Mouse (Mus musculus): ENCODE results near the gene Dennd1a.

Gene Dennd1a

DNA sequence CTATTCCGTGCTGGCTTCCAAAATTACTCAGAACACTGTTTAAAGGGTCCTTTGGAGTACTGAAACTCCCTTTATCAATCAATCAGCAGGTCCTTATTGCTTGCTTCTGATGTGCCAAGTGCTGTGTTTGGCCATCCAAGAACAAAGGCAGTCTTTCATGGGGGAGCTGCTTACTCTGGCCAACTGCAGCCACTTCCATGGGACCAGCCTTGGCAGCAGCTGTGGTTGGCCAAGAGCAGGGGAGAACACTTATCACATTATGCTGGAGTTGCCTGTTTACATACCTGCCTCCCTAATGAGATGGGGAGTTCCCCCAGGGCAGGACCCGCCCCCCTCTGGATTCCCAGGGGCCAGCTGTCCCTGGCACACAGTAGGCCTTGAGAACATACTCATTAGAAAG, 432.0 kb downstream of the Dennd1a start:
- no peak for DNase-seq

DNA sequence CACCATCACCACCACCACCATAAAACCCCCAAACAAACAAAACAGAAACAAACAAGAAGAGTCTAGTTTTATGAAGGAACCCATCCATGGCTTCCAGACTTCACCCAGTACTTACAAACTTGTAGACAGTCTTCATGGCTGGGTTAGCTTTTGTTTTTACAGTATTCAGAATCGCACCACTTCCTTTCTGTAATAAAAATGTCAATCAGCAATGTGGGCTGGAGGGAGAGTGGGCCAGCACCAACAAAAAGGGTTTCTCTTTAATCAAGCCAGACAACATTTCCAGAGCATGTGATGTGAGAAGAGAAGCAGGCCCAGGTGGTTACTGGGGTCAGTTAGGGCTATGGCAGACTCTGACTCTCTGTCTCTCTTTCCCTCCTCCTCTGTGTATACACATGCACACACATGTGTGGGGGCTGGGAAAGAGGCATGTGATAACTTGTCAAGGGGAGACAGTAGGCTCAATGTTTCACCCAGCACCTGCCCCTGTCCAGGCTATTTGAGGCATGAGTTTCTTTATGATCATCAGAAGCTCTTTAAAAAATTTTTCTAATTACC, 433.2 kb downstream of the Dennd1a start:
- no peak for DNase-seq

DNA sequence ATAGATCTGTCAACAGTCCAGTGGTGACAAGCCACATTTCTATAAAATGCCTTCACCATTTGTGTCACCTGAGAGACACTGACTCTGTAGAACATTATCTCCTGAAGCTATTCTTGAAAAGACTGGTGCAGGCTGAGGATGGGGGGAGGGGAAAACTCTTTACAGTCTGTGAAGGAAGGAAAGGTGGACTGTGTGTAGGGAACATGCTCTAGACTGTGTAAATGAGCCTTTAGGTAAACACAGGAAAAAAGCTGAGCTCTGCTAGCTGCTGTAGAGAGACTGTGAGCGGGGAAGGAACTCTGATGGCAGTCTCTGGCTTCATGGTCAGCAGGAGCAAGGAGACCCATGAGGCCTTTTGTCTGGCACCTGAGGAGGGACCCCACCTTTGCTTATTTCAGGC, 436.6 kb downstream of the Dennd1a start:
- DNase-seq = no peak

DNA sequence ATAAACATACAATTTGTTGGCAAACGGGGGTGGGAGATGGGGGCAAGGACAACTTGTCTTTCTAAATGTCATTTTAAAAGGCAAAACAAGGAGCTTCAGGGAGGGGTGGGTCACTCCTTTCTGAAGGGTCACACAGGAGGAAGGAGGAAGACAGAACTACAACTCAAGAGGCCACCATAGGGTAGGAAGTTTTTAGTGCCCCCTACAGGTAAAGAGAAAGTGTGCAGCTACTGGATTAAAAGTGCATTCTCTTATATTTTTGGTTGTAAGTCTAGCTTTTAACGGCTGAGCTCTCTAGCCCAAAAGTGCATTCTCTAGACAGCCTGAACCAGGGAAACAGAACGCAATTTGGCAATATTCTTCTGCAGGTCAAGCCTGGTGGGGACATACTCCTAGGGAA, 437.8 kb downstream of the Dennd1a start:
- no peak for DNase-seq

DNA sequence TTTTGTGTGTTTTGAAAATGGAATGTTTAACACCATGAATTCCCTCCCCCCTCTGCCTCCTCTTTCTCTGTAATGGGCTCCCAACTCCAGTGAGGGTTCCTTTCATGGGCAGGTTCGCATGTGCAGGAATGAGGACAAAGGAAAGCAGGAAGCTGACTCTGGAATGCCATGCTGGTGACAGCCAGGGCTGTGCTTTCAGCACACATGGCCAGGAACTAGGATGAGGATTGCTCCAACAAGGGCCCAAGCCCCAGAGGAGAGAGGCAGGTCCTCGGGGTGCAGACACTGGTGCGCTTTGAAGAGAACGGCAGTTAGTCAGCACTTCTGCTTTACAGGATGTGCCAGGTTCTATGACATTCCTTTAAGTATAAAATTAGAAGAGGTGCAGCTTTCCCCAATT, 444.5 kb downstream of the Dennd1a start:
- DNase-seq = no peak

DNA sequence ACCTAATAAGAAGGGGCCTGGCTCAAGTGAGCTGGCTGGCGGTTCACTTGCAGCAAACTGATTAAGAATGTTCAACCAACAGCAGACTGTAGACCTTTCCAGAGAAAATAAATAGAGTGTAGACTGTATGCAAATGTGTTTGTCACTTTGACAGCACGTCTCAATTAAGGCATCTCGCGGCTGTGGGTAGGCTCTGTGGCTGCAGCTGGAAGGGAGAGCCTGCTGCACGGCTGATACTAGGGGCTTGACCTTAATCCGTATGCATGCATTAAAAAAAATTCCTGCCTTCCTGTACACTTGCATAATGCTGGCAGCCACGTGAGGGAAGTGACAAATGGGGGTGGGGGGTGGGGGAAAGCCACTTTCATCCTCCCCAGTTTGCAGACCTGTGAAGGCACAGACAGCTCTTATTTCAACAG, 445.0 kb downstream of the Dennd1a start:
- no peak for DNase-seq

DNA sequence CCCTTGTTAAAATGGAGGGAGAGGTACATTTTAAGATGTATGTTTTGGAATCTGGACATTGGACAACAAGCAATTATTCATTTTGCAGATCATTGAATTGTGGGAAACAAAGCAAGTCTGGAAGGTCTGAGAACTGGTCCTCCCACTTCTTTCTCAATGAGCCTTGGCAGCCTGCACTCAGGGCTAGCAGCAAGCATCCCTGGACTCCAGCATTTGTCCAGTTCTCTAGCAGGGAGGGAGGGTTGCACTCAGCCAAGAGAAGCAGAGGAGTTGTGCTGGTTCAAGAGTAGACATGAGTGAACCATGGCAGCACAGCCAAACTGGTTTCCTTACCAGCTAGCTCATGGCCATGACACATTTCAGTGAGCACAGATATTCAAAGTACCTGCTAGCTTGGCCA, 447.3 kb downstream of the Dennd1a start:
- DNase-seq = no peak

DNA sequence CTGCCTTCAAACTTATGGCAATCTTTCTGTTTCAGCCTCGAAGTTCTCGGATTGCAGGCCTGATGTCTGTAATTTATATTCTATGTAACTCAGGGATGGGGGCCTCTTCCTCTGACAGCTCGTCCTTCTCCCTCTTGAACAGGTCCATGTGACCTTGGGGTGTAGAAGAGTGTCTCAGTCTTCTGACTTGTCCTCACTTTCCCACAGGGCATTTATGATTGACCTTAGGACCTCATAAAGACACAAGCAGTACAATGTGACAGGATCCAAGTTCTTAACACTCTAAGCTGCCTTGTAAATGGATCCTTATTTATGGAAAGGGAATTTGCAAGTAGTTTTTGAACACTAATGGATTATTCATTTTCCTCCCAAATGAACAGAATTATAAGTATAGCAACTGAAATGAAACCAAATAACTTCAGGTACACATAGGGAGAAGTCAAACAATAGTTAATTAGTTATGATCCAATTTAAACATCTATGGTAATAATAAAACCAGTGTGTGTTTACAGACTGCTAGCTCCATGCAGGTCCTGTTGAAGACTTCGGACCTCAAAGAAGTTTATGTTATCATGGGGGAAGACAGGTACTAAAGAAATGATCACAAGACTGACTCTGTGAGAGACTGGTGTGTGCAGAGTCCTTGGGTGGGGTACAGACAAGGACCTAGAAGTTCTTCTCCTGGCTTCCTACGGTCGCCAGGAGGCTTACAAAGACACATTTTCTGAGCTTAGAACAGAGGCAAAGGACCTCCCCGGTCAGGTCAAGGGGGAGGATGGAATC, 448.8 kb downstream of the Dennd1a start:
- no peak for DNase-seq

DNA sequence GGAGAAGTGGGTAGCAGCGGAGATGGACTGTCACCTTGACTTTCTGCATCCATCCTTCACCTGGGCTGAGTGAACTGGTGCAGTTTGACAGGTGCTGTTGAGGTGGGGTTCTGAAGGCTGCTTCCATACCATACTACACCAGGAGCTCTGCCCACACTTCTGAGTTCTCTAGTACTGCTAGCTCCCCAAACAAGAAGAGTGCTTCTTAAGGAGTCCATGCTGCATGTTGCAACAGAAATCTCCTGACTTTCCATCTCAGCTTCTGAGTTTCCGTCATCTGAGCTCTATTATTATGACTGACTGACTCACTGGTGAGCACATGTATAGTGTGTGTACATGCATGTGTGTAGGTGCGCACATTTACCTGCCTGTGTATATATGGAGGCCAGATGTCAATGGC, 449.6 kb downstream of the Dennd1a start:
- DNase-seq = no peak

DNA sequence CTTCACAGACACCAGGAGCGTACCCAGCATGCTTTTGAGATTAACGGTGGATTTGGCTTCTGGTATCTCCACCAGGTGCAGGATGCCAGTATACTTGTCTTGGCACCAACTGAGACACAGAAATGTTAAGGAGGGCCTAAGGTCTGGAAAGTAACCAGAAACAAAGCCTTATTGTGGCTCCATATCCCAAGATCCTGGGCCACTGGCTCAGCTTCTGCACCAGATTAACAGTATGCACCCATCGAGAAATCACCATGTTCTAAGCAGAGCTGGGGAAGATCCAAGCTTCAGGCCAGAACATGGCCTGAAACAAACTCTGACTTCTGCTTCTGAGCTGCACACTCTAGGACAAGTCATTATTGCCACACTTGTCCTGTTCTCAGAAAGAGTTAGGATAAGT, 450.3 kb downstream of the Dennd1a start:
- DNase-seq = no peak

DNA sequence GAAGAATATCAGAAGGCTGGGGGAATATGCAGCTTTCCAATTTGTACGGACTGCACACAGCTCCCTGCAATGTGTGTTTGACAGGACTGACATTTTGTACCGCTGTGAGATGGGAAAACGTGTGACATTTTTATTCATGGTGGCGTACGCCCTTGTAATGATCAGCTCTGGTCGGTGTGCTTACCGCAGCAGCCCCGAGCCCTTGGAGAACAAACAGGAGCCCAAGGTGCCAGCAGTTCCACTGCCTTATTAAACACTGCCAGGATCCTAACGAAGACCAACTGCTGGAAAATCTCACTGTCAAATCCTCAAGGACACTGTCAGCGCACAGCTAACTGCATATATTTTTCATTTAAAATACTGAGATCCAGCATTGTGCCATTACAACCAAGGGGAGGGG, 454.9 kb downstream of the Dennd1a start:
- DNase-seq = no peak

DNA sequence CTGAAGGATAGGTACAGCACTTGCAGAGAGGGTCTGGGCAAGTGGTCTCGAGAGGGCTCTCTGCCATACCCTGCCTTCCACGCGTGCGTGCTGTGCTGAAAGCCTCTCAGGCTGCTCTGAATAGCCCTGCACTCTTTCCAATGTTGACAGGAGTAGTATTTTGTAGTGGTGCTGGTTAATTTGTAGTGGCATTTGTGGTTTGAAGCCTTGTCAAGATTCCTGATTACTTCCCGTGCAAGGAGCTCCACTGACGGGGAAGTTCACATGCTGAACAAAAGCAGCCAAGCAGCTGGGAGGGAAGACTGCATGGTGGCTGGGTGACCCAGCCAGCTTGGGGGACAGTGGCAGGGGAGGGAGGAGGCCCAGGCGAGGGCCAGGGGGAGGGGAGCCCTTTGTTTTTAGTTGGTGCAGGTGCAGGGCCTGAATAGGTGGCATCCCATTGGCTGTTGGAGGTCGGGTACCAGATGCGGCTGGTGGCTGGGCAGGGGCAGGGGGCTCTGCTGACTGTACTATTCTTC, 457.4 kb downstream of the Dennd1a start:
- no peak for DNase-seq

DNA sequence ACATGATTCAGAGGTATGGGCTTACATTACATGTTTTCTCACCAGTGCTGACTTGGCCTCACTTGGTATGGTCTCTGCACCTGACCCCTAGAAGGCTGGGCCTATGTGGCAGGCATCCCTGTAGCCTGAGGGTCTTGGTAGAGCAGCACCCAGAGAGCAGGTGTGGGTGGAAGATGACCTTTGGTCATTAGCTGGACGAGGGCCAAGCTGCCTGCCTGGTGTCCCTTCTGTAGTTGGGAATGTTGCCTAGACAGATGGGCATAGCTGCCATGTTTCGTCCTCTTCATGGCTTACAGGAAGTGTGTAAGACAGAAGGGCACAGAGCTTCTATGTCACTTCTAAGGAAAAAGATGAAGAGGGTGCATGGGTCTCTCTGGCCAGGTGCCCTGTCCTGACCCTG, 463.4 kb downstream of the Dennd1a start:
- DNase-seq = no peak

DNA sequence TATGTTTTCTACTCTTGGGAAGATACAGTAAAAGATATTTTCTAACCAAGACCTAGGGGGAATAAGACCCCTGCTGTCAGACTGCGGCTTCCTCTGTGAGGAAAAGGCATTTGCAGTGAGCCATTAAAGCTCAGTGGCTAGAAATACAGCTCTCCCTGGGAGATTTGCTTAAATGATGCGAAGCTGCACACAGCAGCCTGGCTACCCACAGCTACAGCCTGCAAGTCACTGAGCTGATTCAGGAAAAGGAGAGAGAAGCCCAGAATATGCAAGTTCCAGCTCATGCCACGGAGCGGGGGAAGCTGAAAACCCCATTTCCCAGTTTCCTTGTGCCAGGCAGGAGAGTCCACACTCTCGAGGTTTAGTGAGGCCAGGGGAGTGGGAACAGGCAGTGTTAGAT, 465.1 kb downstream of the Dennd1a start:
- no peak for DNase-seq

DNA sequence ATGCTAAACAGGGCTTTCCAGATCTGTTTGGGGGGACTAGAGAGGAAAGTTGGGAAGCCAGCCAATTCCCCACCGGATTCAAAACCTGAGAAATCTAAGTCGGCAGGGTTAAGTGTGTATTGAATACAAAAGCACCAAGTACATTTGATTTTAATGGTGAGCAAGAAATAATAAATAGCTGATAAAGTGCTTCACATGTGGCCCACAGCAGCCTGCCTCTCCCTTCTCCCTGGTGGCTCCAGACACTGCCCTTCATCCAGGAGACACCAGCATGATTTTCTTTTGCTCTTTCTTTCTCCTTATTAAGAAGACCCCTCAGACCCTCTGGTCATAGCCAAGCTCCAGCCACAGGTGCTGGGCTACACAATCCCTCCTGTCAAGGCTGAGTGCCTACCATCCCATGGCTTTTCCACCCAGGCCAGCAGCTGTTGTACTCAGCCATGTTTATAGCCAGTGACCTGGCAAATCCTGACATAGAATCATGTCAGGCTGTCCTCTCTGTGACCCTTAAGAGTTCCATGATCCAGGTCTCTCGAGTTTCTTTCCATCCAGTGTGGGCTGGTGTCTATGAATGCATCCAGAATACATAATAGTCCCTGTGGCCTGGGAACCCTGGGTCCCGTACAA, 467.6 kb downstream of the Dennd1a start:
- DNase-seq = no peak

DNA sequence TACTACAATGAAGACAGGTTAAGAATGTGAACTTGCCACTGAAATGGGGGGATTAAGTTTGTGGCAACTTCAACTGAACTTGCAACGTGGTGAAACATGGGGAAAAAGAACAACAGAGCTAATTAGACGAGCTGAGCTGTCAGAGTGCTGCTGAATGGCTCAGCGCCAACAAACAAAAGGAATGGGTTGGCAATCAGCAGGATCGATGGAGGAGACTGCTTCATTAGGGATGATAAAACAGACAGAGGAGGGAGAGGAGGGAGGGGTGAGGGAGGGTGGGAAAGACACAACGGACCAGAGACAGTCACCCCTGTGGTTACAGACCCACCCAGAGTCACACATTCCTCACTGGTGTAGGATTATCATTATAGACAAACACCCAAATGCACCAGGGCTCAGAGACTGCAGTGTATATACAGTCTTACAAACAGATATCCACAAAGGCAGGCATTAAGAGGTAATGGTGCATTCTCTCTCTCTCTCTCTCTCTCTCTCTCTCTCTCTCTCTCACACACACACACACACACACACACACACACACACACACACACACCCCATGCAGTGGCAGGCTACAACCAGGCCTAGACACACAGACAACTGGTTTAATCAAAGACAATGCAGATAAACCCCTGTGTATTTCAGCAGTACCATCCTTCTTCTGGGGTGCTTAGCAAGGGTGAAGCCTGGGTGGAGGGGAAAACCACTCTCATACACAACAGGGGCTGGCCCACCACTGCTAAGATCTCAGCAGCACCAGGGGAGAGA, 468.2 kb downstream of the Dennd1a start:
- DNase-seq = no peak

DNA sequence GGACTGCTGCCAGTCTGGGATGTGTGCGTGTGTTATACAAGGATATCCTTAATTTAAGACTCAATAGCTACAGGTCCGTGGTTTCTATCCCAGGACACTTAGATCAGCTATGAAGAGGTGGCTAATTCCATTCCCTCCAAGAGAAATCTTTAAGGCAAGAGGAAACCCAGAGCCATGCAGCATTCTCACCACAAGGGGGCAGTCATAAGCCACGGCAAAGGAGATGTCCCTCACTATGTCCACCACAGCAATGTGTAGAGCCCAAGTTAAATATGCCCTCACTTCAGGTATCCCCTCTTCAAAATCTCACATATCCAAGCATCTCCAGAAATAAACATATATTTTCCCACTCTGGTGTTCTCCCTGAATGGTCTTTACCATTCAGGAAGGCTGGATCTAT, 471.5 kb downstream of the Dennd1a start:
- DNase-seq = peak; percentile 66

DNA sequence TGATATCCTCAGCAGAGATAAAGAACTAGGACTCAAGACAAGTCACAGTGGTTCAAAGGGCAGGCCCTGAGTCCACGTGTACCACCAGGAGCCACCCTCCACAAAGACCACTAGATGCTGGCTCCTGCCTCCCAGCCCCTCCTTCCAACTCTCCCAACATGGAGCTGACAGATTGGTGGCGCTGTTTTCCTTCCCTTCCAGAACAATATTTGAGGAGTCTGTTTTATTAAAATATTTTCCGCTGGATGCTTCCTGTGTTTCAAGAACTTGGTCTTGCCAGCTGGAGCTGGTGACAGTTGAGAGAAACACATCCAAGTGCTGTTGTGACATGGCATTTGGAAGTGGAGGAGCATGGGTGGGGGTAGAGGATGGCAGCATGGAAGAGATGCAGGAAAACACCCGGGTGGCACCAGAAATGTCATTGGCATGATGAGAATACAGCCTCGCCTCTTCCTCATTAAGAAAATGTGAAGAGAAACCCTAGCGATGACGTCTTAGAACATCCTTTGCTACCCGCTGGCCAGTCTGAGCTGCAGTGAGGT, 472.3 kb downstream of the Dennd1a start:
- DNase-seq = no peak

DNA sequence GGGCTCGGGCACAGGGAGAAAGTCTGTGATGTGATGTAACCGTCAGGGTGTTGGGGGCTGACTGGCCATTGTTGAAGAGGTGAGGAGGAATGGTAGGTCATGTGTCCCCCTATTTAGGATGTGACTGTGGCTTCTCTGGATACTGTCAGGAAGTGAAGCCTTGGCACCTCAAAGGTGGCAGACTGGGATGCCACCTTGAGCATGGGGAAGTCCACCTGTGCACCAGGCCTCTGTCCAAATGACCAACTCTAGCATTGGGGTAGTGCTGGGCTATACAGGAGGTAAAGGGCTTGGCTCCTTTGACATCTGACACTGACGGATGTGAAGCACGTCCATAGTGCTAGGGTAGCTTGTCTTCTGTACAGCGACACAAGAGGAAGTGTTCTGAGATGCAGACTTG, 474.8 kb downstream of the Dennd1a start:
- DNase-seq = peak; percentile 54

DNA sequence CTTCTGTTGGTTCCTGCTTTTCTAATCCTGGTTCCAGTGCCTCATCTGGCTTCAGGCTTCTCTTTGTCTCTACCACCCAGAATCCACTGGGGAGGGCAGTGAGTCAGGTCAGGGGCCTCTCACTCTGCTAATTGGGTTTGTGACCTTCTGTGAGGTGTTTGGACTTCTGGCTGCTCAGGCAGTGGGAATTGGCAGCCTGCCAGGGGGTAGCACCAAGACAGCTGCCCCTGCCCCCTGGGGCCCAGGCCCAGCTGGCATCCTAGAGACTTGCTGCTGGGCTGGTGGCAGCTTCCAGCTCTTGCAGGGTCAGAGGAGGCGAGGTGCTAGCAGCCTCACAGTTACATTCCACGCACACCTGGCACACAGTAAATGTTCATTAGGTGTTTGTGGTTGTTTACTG, 475.5 kb downstream of the Dennd1a start:
- DNase-seq = peak; percentile 61

DNA sequence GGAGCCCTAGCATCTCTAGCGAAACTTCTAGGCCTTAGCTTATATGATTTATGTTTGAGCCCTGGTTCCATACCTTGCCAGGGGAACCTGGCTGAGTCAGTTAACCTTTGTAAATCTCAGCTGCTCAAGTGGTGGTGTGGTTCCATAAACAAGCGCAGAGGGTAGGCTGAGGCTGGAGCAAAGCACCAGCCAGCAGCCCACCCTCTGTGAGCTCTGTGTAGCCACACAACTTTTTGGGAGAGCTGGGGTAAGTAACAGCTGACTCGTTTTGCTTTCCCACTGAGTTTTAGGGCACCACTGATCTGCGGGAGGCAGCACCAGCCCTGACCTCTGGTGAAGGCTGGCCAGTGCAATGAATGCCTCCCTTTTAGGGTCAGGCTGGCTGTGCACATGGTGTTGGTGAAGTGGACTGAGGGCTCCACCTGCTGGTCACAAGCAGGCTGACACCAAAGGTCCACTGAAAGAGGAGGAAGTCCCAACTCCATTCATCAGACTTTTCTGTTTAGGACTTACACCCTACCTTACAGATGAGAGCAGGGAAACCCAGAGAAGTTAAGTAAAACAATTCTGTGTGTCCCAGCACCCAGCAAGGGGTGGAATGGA, 484.5 kb downstream of the Dennd1a start:
- DNase-seq = peak; percentile 60

DNA sequence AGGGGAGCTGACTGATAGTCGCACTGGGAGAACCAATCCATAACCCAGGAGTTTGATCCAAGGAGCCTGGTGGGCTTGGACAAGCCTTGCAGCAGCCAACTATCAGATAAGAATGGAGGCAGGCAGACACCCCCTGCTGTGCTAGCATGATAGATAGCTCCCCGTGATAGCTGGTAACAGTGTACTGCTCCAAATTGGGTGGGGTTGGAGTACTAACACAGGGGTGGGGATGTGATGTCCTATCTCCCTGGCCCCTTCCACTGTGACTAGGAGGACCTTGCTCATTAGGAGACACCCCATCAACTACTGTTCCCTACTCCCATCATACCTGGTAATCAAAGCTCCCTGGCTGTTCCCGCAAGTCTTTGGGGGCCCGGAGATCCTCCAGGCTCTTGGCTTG, 485.5 kb downstream of the Dennd1a start:
- DNase-seq = no peak

DNA sequence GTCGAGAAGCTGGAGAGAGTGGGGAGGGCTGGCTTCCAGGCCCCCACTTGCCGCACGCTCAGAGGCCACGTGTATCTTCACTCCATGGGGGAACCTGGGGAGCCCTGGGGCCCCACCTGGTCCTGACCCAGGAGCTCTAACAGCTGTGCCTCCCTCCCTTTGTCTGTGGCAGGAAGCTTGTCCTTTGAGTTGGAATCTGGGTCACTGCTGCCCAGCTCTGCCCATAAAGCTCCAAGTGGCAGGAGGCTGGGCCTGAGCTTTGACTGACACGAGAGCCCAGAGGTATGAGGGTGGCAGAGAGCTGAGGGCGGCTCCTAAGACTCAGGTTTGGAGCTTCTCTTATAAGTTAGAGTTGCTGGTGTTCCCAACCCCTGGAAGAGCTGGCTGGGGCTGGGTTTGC, 488.1 kb downstream of the Dennd1a start:
- DNase-seq = no peak

Data from cerebellum, adult 11 months (tissue).